In genomic region chr13:24713434-24714000, GRCm38 (mm10) we compare ENCODE assay signal across 8 mouse cellular contexts. TPM values are rescaled to one million over a fixed set of nuclear protein-coding genes. Genes with fewer than 3 reads are reported as not detected.
DNase-seq lines count a peak whose midpoint lies in the region; ATAC-seq and TF ChIP-seq lines count a peak whose summit lies in the region.

No protein-coding gene starts in this region.

- no peak for TF ChIP-seq POLR2A in lung, adult 2 months (IDR thresholded peaks at IDR 0.05; ENCODE audit: borderline replicate concordance, extremely low read depth, low read depth, low read length)

- in situ Hi-C loops in ES-E14 (cut with MboI; ENCODE audit: low sequenced_read_pairs in 2 of 2, unreplicated experiment in 2 of 2) = no loop called here

- H3K4me3 ChIP-seq in ES-E14 (ENCODE audit: insufficient read depth in 1 of 2, low read depth in 1 of 2, low read length in 2 of 2, poor library complexity in 1 of 2, severe bottlenecking in 1 of 2) = no peak overlapping the region
- no peak overlapping the region for H3K4me3 ChIP-seq in forebrain, embryonic 16.5 days (replicated peaks; ENCODE audit: low read length)
- H3K4me3 ChIP-seq in layer of hippocampus, adult 2 months = peak overlapping the region; percentile 15; the same call in 1 of the 2 replicates
- no peak overlapping the region for H3K4me3 ChIP-seq in lung, adult 2 months (replicated peaks; ENCODE audit: extremely low read depth, low read depth, low read length)

- peak; percentile 68 for DNase-seq in ES-E14 (ENCODE audit: low read depth, low spot score)
- DNase-seq in cerebellum, adult 11-12 months = peak; percentile 77
- DNase-seq in heart, postnatal 25 days (ENCODE audit: low spot score) = peak; percentile 69
- peak; percentile 90 to 91 for DNase-seq in layer of hippocampus, adult 2 months (ENCODE audit: low spot score in 2 of 2)
- peak; percentile 90 for DNase-seq in lung, adult 2 months
- peak; percentile 89 for DNase-seq in ovary, postnatal 14 days (ENCODE audit: low spot score)
- DNase-seq in thymus, postnatal 10 days (ENCODE audit: low spot score in 2 of 2) = peak; percentile 72 to 87

- TF ChIP-seq CTCF in layer of hippocampus, adult 2 months (conservative IDR thresholded peaks at IDR 0.05) = peak; percentile 96
- peak; percentile 91 for TF ChIP-seq CTCF in lung, adult 2 months (IDR thresholded peaks at IDR 0.05; ENCODE audit: insufficient read depth, low read length)

- peak overlapping the region; percentile 53; the same call in 1 of the 2 replicates for H3K9ac ChIP-seq in ES-E14 (ENCODE audit: insufficient read depth, low read depth, low read length, poor library complexity, severe bottlenecking)
- H3K9ac ChIP-seq in forebrain, embryonic 16.5 days (replicated peaks; ENCODE audit: low read depth, low read length) = no peak overlapping the region

- H3K4me1 ChIP-seq in ES-E14 (ENCODE audit: control insufficient read depth in 2 of 2, insufficient read depth in 2 of 2, low read length in 2 of 2, poor library complexity in 1 of 2) = no peaks in the 10 kb centered on the region
- H3K4me1 ChIP-seq in forebrain, embryonic 16.5 days (replicated peaks; ENCODE audit: control insufficient read depth, insufficient read depth, low read length) = peaks cover 3% of the 10 kb centered on the region; the same call in 1 of the 2 replicates
- peaks cover 8% of the 10 kb centered on the region for H3K4me1 ChIP-seq in lung, adult 2 months (ENCODE audit: control insufficient read depth, insufficient read depth, low read length)

- no peak overlapping the region for H3K27ac ChIP-seq in ES-E14 (ENCODE audit: insufficient read depth, low read depth, low read length, poor library complexity, severe bottlenecking)
- no peak overlapping the region for H3K27ac ChIP-seq in forebrain, embryonic 16.5 days (ENCODE audit: low read length)
- no peak overlapping the region for H3K27ac ChIP-seq in layer of hippocampus, adult 2 months

- intact Hi-C loops in heart, postnatal 25 days (cut with DNase I) = no loop called here

- ATAC-seq in forebrain, embryonic 16.5 days = peak; percentile 91

- peak overlapping the region; percentile 14 for H3K4me2 ChIP-seq in forebrain, embryonic 16.5 days (ENCODE audit: low read length)

- no peaks in the 10 kb centered on the region for H3K9me3 ChIP-seq in ES-E14 (ENCODE audit: control insufficient read depth, insufficient read depth, low read depth, low read length)
- no peaks in the 10 kb centered on the region for H3K9me3 ChIP-seq in forebrain, embryonic 16.5 days (ENCODE audit: control insufficient read depth, low read length)

- H3K36me3 ChIP-seq in ES-E14 (ENCODE audit: control insufficient read depth, insufficient read depth, low read length, poor library complexity, severe bottlenecking) = no peaks in the 10 kb centered on the region
- peaks cover 2% of the 10 kb centered on the region; the same call in 1 of the 2 replicates for H3K36me3 ChIP-seq in forebrain, embryonic 16.5 days (ENCODE audit: control insufficient read depth, insufficient read depth)

- WGBS in forebrain, embryonic 16.5 days = 7% methylated on average over 16 of the region's 16 CpGs
- WGBS in lung, adult 2 months = 13% methylated on average over 16 of the region's 16 CpGs

- no peaks in the 10 kb centered on the region for H3K27me3 ChIP-seq in forebrain, embryonic 16.5 days (replicated peaks; ENCODE audit: control insufficient read depth, insufficient read depth, low read length)

TF ChIP-seq in ES-E14, 5 proteins besides CTCF, POLR2A, EP300 and RAD21:
- TF ChIP-seq MAFK (IDR thresholded peaks at IDR 0.05; ENCODE audit: insufficient read depth, low read depth, low read length) (peak; percentile 82), ZC3H11A (IDR thresholded peaks at IDR 0.05; ENCODE audit: borderline replicate concordance, low read depth, low read length) (no peak; the same call in 1 of the 2 replicates)
TF ChIP-seq in ES-E14: peak in this region for 1.

RNA-seq across cellular contexts. Expression of gene Armh2, which starts 27.5 kb away (rescaled TPM):
- 0.26 TPM in 1 of 2 replicates, not detected in the other for total RNA-seq in ES-E14 (2012; rRNA removed)
- polyA plus RNA-seq in forebrain, embryonic 16.5 days (2015; fragmentation: Nextera tagmentation; extraction: Ambion mirVana) = 0.25 TPM in 1 of 2 replicates, not detected in the other
- not detected for total RNA-seq in heart, postnatal 25 days (2021)
- total RNA-seq in layer of hippocampus, adult 2 months (2021) = not detected
- polyA plus RNA-seq in lung, adult 2 months (2012; rRNA removed) = not detected in 2 replicates

RNA-seq across cellular contexts. Expression of gene Gmnn, which starts 48.2 kb away (rescaled TPM):
- total RNA-seq in ES-E14 (2012; rRNA removed) = 77.6 and 98.6 TPM in 2 replicates
- polyA plus RNA-seq in forebrain, embryonic 16.5 days (2015; fragmentation: Nextera tagmentation; extraction: Ambion mirVana) = 34.3 and 35.1 TPM in 2 replicates
- total RNA-seq in heart, postnatal 25 days (2021) = 10 to 100 TPM; 38.7 to 42.9 TPM
- 1 to 10 TPM; 2.3 to 2.9 TPM for total RNA-seq in layer of hippocampus, adult 2 months (2021)
- polyA plus RNA-seq in lung, adult 2 months (2012; rRNA removed) = 2.2 and 3.2 TPM in 2 replicates

Comparison
In these comparisons a context has a peak if more than half of its experiments do, and no peak if none do; other contexts are left out.
1. RNA of gene Gmnn, which starts 48.2 kb away (total RNA-seq): 77.6 to 98.6 TPM in ES-E14 and 38.7 to 42.9 TPM in heart, postnatal 25 days; 2.3 to 2.9 TPM in layer of hippocampus, adult 2 months; every median in the first group is over 10 times any median in the second.
2. Peak in every context shown above with its lines, with median percentiles within 50 percentile points of each other: DNase-seq.